Mouse (Mus musculus): Measurements from ENCODE around the gene Fermt1.

Gene Fermt1

DNA sequence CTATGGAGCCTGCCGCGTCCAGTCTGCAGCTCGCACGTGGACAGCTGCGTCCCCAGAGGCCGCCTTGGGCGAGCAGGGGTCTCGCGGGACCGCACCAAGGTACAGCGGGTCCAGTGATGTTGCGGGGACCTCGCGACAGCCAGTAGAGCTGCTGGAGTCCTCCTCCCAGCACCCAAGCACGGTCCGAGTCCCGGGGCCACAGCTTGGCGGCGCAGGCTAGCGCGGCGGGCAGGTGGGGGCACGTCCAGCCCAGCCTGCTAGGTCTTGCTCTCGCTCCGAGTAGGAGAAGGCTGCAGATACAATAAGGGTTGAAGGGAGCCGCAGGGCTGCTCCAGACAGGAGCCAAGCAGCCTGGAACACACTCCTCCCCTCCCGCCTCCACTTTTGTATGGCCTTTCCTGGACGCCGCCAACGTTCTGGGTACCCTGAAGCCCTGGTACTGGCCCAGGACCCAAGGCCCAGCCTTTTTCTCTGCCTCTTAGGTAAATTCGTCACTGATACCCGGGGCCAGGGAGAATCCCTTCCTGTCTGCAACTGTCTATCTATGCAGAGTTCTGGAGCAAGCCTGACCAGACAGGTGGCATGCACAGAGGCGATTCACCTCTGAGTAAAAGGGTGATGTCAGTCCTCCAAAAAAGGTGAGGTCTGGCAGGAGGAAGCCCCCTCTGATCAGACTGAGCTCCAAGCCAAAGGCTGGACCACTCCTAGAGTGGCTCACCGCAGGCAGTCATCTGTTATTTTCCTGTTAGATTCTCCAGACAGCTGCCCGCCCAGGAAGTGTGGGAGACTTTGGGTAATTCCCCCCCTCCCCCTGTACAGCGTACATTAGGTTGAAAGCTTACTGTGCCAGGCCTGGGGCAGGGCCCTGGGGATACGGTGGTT is at the start of gene Fermt1:
Gene Fermt1, minus strand, starts transcription at position 581 of the 882 bp plus-strand sequence.
- CTCF ChIA-PET = interaction anchor here (0.7 kb wide), 1 partner anchor 557 kb away, joined by 3 read pairs; no protein-coding TSS in a partner anchor

DNA sequence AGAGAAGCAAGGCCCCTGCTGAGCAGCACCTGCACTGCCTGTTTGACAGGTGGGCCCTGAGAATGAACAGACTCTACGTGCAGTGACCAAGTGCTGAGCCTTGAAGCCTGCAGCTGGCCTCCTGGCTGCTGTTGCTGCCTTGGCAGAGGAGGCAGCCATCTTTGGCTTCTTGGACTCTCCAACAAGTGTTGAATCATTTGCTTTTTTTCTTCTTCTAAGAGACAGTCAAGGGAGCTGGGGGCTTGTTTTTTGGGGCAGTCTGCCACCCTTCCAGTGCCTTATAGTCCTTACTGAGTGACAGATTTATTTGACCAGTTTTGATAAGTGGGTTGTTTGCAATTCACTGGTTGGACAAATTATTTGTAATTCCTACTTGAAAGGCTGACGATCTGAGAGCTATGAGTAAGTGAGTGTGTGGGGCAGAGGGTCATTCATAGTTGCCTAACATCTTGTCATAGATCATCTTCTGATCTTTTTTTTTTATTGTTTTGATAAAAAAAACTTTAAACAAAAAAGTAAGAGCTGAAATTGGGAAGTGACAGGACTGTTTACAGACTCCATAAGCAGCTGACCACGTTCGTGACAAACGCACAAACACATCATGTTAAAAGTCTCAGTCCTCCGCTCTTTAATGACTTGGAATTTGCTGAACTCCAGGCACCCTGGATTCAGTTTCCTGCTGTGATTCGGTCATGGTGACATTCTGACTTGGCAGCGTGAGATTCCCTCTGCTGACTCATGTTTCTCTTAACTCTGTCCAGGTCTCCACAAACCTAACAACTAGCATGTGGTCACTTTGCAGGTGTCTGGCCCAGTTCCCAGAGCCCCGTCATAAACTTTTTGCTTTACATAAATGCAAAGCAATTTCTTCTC is 47.2 kb upstream of the Fermt1 start:
- CTCF ChIA-PET = interaction anchor here (0.5 kb wide), 1 partner anchor 93 kb away, joined by 4 read pairs; no protein-coding TSS in a partner anchor

DNA sequence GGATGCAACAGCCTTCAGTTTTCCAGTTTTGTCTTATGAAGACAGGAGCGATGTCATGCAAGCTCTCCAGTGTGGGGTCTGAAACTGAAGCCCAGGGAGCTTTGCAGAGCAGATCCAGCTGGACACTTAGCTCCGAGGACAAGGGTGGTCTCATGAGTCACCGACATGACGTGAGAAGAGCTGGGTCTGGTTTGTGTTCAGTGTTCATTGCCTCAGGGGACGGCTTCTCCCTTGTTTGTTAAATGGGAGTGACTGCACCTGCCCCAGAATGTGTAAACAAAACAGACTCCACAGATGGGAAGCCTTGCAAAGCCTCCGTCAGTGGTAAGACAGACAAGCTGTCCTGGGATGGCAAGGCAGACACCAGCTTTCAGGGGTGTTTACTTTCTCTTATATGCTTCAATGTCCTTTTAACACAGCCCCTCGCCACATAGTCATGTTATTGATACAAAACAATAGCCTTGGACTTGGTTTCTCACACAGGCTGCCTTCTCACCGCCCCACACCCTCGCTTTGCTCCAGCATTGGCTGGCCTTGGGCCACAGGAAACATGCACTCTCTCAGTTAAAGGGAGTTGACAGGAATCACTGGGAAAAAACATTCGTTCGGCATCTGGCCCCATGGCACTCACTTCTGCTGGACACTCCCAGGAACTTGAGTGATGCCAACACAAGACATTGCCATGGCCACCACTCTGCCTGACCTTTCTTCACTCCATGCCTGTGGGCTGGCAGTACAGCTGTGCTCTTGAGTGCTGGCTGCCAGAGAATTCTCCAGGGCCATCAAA is 44.3 kb upstream of the Fermt1 start:
- CTCF ChIA-PET = no interaction called here

DNA sequence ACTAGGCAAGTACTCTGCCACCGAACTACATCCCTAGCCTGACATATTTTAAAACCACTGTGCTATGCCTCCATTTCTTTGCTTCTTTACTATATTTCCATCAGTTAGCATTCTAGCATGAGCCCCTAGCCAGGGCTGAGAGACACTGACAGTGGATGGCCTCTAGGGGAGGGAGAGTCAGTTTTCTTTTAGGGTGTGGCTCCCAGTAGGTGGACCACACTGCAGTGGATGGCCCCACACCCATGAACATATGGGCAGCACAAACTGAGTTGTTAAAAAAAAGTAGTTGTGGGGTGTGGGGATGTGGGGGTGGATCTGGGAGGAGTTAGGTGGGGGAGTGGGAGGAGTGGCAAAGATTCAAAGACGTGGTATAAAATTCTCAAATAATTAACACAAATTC is 27.6 kb upstream of the Fermt1 start:
- CTCF ChIA-PET = no interaction called here

DNA sequence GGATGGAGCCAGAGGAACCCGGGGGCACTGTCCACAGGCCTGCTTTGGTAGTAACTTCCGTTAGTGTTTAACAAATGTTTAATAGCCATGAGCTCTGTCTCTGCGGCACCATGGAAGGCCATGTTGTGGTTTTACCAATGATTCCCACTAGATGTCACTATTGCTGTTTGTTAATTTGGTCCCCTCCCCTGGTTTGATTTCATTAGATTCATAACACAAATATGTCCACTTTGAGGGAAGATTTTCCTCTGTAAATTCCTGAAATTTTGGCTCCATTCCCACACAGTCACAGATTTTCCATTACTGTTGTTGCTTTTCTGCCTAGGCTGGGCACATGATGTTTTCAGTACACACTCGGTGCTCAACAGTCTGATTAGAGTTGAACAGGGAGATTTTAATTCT is 25.1 kb upstream of the Fermt1 start:
- CTCF ChIA-PET = no interaction called here

DNA sequence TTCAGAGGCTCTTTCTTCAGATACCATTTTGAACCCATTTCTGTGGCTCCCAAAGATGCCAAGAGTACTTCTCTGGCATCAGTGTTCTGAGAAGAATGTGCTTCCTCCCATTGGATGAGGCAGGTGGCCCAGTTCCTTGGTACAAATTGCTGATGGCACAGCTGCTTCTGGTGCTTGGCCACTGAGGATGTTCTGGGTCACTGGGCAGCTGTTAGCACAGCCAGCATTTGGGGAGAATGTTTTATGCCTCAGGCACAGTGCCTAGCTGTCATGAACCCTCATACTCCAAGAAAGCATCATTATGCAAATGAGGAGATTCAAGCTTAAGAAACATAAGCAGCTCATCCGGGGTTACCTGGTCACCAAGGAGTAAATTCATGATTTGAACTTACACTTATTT is 12.1 kb upstream of the Fermt1 start:
- CTCF ChIA-PET = no interaction called here

DNA sequence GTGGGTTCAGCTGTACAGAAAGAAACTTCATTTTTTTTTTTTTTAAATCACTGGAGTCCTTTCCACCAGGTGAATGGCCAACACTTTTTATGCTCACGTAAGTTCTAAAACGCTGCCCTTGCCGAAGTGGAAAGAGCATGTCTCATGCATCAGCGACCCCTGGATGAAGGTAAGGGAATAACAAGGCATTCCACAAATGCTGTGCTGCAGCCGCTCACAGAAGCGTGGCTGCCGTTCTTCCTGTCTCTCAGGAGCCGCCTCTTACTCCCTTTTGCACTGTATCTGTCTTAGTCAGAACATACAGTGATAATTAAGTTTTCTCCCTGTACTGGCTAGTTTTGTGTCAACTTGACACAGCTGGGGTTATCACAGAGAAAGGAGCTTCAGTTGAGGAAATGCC is 6.5 kb upstream of the Fermt1 start:
- CTCF ChIA-PET = no interaction called here

DNA sequence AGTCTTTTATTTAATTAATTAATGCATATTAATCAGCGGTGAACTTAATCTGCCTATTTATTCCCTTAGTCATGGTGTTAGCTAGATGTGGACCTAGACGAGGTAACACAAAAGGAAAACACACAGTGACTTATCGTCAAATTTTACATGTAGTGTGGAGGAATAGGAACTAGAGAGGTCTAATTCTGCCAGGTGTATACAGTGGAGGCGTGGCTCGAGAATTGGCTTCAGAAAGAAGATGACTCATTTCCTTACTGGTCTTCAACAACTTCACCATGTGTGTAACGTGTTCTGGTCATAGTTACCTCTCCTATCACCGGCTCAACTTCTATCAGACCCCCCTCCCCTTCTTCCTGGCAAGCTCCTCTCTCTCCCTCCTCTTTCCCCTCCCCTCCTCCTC is 2.5 kb upstream of the Fermt1 start:
- CTCF ChIA-PET = no interaction called here

DNA sequence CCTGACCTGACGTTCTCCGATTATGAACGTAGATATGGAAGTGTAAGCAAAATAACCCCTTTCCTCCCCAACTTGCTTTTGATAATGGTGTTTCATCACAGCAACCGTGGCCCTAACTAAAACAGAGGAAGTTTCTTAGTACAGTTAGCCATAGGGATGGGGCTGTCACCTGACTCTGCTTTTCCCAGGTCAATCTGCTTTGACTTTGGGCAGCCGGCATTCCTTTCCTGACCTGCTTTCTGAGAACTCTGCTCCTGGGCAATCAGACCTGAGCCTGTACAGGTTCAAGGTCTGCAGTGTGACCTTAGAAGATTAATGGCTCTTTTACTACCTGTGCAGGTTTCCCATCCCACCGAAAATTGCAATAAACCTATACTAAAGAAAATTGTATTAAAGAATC is 1.3 kb upstream of the Fermt1 start:
- CTCF ChIA-PET = no interaction called here

DNA sequence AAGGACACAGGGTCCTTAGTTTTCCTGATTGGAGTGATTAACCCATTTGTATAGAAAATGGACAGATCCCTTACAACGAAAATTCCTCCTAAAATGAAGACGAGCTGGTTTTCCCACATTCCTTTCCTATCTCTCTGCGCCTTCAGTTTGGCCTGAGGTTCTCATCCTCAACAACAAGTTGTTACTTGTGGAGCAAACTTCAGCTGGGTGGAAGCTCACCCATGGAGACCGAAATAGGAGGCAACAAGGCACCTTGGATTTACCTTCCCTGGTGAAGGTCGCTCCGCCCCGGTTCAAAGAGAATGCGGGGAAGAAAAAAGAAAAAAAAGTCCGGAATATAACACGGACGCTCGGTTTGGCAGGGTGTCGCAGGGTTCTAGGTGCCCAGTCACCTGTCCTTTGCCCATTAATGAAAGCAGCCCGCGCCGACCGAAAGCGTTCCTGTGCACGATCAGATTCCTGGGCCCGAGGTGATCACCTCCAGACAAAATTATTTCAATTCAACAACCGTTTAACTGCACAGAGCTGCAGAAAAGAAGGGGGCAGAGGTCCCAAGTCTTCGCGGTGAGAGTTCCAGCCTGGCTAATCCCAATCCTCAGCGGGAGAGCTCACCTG is 888 bp downstream of the Fermt1 start:
- CTCF ChIA-PET = interaction anchor here (0.7 kb wide), 1 partner anchor 556 kb away, joined by 3 read pairs; no protein-coding TSS in a partner anchor

DNA sequence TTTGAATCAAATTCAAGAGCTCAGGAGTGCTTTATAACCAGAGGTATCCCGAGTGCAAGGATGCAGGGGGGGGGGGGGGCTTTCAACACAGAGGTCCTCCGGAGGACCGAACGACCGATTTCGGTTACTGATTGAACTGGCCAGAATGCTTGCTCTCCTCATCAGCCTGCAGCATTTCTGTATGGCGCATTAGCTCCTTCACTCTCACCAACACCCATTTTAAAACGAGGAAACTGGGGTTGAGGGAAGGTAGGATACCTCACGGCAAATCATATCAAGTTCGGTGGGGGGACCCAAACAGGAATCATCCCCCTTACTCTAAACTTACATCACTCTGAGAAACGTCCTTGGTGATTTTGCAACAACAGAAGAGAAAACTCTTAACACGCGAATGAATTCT is 1.7 kb downstream of the Fermt1 start:
- CTCF ChIA-PET = no interaction called here

DNA sequence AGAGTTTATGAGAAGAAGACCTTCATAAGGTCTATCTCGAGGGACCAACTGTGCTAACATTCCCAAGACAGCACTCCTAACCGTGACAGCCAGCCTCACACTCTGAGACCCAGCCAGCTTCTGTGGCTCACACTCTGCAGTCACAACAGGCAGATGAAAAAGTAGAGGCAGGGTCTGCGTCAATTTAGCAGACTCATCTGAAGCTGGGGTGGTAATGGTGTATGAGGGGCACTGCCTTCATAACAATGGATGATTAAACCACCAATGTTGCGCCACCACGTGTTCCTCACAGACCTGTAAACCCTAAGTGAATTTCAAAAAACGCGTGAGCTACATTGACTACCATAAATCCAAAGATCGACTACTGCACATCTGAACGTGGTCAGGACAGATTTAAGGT is 2.1 kb downstream of the Fermt1 start:
- CTCF ChIA-PET = no interaction called here

DNA sequence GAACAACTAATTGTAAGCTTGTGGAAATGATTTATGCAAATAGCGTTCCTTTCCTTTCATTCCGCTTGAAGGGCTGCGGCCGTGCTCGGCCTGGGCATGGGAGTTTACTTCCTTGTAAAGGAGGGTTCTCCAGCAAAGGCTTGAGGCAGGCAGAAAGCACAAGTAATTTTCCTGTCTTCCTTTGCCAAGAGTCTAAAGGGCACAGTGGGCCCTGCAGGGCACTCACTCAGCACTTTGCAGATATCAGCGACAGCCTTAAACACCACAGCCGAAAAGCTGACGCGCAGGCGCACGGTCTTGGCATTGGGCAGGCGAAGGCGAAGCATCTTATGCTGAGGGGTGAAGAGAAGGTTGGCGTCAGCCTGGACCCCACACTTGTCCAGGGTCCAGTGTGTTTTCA is 6.7 kb downstream of the Fermt1 start:
- CTCF ChIA-PET = no interaction called here

DNA sequence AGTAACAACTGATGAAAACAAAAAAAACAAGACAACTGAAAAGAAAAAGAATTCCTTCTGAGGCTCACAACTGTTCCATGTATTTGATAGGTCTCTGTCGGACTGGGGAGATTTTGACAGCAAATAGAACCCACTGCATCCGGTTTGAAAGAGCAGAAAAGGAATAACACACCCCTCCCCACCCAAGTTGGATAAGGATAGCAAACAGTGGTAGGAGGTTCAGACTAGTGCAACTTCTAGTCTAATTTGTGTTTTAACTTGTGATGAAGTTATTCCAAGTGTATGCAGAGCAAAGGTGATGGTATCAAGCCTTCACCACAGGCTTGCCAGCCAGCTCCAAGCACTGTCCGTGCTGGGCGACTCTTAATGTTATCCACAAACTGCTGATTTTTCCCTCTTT is 9.5 kb downstream of the Fermt1 start:
- CTCF ChIA-PET = no interaction called here

DNA sequence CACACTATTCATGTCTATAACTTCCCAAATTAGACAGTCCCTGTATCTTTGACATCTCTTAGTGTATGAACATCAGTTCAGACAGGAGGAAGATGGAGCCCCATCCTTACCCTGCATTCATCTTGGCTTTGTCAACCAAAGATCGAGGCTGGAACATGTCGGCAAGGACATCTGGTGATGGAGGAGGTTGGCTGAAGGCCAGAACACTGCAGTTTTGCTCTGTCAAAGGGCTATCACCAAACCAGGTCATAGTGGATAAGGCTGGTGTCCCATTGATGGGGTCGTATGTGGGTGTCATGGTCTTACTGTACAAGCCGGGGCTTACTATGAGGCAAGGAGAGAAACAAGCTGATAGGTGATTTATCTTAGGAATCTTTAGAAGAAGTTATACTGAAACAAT is 11.0 kb downstream of the Fermt1 start:
- CTCF ChIA-PET = no interaction called here

DNA sequence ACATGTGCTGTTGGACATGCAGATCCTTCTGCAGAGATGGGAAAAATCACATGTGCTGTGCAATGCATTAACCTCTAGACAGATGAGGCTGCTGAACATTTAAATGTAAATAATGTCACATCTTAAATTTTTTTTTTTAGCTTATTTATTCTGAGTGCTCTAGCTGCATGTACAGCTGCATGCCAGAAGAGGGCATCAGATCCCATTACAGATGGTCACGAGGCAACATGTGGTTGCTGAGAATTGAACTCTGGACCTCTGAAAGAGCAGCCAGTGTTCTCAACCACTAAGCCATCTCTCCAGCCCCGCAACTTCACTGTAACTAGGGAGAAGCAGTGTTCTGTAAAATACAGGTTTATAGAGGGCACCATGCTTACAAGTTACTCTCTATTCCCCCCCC is 11.6 kb downstream of the Fermt1 start:
- CTCF ChIA-PET = no interaction called here

DNA sequence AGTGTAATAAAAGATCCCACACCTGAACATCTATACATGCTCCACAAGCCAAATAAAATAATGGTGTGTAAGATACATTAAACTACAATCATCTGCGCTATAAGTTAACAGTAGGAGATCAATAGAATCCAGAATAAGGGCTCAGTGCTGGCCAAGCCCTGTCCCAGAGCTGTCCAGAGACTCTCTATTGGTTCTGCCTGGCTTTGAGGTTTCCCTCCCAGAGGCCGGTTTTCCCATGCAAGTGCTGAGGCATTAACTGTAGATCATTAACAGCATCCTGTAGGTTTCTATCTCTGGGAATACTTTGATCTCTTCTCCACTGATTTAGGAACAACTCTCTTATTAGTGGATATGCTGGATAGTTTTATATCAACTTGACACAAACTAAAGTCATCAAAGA is 16.7 kb downstream of the Fermt1 start:
- CTCF ChIA-PET = no interaction called here

DNA sequence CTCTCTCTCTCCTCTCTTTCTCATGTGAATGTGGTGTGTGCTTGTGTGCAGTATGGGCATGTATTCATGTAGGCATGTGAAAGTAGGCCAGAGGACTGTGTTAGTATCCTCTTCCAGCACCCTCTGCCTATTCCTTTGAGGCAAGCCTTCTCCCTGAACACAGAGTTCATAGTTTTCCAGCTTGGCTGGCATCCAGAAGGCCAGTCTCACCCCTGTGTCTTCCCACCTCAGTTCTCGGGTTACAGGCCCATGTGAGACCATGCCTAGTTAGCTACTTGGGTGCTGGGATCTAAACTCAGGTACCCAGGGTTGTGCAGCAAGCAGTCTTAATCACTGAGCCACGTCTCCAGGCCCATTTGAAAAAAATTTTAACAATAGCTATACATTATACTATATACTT is 17.8 kb downstream of the Fermt1 start:
- CTCF ChIA-PET = no interaction called here

DNA sequence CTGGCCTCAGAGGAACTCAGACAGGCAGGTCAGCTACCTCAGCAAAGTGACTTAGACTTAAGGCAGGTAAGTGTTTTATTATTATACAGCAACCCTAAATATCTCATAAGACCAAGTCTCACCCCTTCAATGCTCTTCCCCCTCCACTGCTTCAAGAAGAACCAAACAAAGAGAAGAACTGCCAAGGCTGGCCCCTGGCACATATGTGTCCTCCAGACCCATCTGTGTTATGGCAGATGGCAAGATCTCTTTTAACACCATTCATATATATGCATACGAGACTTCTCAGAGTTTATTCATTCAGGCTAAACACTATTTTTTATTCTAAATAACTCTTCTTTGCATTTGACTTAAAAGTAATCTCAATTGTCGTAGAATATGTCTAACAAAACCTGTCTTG is 18.4 kb downstream of the Fermt1 start:
- CTCF ChIA-PET = no interaction called here

DNA sequence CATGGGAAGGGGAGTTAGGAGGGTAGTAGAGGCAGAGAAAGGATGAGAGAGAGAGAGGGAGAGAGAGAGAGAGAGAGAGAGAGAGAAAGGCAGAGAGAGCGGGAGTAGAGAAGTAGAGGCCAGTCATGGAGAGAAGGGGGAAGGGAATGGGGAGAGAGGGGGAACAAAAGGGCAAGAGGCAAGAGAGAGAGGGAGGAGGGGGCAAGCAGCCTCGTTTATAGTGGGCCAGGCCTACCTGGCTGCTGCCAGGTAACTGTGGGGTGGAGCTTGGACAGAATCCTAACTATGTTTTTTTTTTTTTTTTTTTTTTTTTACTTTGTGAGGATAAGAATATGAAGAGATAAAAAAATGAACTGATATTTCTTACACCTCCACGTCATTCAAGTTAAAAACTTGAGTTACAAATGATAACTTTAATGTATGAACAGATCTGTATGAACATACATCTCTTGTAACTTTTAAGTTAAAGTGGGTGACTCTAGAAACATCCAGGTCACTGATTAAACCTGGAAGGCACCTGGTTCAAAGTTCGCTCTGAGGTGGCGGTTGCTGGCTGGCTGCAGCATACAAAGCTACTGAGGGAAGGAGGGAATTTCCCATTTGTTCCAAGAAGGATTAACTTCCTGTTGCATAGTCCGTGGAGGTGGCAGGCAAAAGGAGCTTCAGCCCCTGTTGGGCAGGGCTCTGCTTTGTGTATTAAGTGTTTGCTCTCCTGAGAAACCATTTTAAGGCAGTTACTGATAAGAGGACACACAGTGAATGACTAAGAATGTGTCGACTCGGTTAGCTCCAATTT is 22.2 kb downstream of the Fermt1 start:
- CTCF ChIA-PET = no interaction called here

Data from spleen, embryonic (tissue).